Mouse (Mus musculus): ENCODE data around the gene Anks1b. TPM values are rescaled to one million over a fixed set of nuclear protein-coding genes. Genes with fewer than 3 reads are reported as not detected.

Anks1b gene
- total and polyA plus RNA-seq, 3 experiments = 0.11 TPM; not detected in 2

- ATAC-seq (ENCODE audit: extremely low read depth, insufficient number of reproducible peaks, low FRiP score, poor library complexity, severe bottlenecking) = no peak
- DNase-seq (ENCODE audit: low spot score) = no peak
- TF ChIP-seq GATA2 (IDR thresholded peaks at IDR 0.05; ENCODE audit: borderline replicate concordance, low read depth, low read length) (no peak), GATA1 (IDR thresholded peaks at IDR 0.05; ENCODE audit: borderline replicate concordance, low read length) (no peak), POLR2AphosphoS5 (IDR thresholded peaks at IDR 0.05; ENCODE audit: insufficient replicate concordance, low read depth, low read length) (no peak), TAL1 (conservative IDR thresholded peaks at IDR 0.05; ENCODE audit: low read depth, low read length) (no peak), CTCF (IDR thresholded peaks at IDR 0.05; ENCODE audit: low read depth, low read length) (no peak)
- H3K4me3 ChIP-seq (ENCODE audit: low read depth, low read length) = no peak overlapping the region
- no peaks in the 10 kb centered on the region for H3K36me3 ChIP-seq (replicated peaks)
- H3K27me3 ChIP-seq (ENCODE audit: insufficient read depth, low read length) = no peaks in the 10 kb centered on the region
- no peaks in the 10 kb centered on the region for H3K4me1 ChIP-seq (ENCODE audit: insufficient read depth, low read depth, low read length)
- H3K9me3 ChIP-seq (replicated peaks) = peaks cover 6% of the 10 kb centered on the region
Measured at GRCm38 (mm10) chr10:90531813-90532212, 658.5 kb downstream of the Anks1b start.

- H3K27me3 ChIP-seq (ENCODE audit: insufficient read depth, low read length) = no peaks in the 10 kb centered on the region
- no peak for TF ChIP-seq POLR2AphosphoS5 (IDR thresholded peaks at IDR 0.05; ENCODE audit: insufficient replicate concordance, low read depth, low read length)
- peaks cover 11% of the 10 kb centered on the region for H3K9me3 ChIP-seq (replicated peaks)
- DNase-seq (ENCODE audit: low spot score) = no peak
- H3K36me3 ChIP-seq (replicated peaks) = no peaks in the 10 kb centered on the region
- ATAC-seq (ENCODE audit: extremely low read depth, insufficient number of reproducible peaks, low FRiP score, poor library complexity, severe bottlenecking) = no peak
- H3K4me3 ChIP-seq (ENCODE audit: low read depth, low read length) = no peak overlapping the region
- H3K4me1 ChIP-seq (ENCODE audit: insufficient read depth, low read depth, low read length) = no peaks in the 10 kb centered on the region
Measured at GRCm38 (mm10) chr10:90535370-90535769, 662.1 kb downstream of the Anks1b start.

- DNase-seq (ENCODE audit: low spot score) = no peak
- no peak for TF ChIP-seq TAL1 (conservative IDR thresholded peaks at IDR 0.05; ENCODE audit: low read depth, low read length)
- TF ChIP-seq GATA1 (IDR thresholded peaks at IDR 0.05; ENCODE audit: borderline replicate concordance, low read length) = no peak
- TF ChIP-seq POLR2AphosphoS5 (IDR thresholded peaks at IDR 0.05; ENCODE audit: insufficient replicate concordance, low read depth, low read length) = no peak
- no peak for TF ChIP-seq GATA2 (IDR thresholded peaks at IDR 0.05; ENCODE audit: borderline replicate concordance, low read depth, low read length)
- no peak for TF ChIP-seq CTCF (IDR thresholded peaks at IDR 0.05; ENCODE audit: low read depth, low read length)
- ATAC-seq (ENCODE audit: extremely low read depth, insufficient number of reproducible peaks, low FRiP score, poor library complexity, severe bottlenecking) = no peak
Measured at GRCm38 (mm10) chr10:90546635-90547034, 673.3 kb downstream of the Anks1b start.

GRCm38 (mm10) chr10:90562906-90563305, 689.6 kb downstream of the Anks1b start:
- Histone ChIP-seq H3K4me3 (ENCODE audit: low read depth, low read length) (no peak overlapping the region), H3K27me3 (ENCODE audit: insufficient read depth, low read length) (no peaks in the 10 kb centered on the region), H3K9me3 (replicated peaks) (peaks cover 11% of the 10 kb centered on the region), H3K36me3 (replicated peaks) (no peaks in the 10 kb centered on the region), H3K4me1 (ENCODE audit: insufficient read depth, low read depth, low read length) (no peaks in the 10 kb centered on the region)
- no peak for ATAC-seq (ENCODE audit: extremely low read depth, insufficient number of reproducible peaks, low FRiP score, poor library complexity, severe bottlenecking)
- TF ChIP-seq CTCF (IDR thresholded peaks at IDR 0.05; ENCODE audit: low read depth, low read length) (no peak), TAL1 (conservative IDR thresholded peaks at IDR 0.05; ENCODE audit: low read depth, low read length) (no peak), GATA2 (IDR thresholded peaks at IDR 0.05; ENCODE audit: borderline replicate concordance, low read depth, low read length) (no peak), POLR2AphosphoS5 (IDR thresholded peaks at IDR 0.05; ENCODE audit: insufficient replicate concordance, low read depth, low read length) (no peak), GATA1 (IDR thresholded peaks at IDR 0.05; ENCODE audit: borderline replicate concordance, low read length) (no peak)
- no peak for DNase-seq (ENCODE audit: low spot score)

More at GRCm38 (mm10) chr10:90546635-90547034, 673.3 kb downstream of the Anks1b start:
- no peaks in the 10 kb centered on the region for H3K4me1 ChIP-seq (ENCODE audit: insufficient read depth, low read depth, low read length)
- H3K36me3 ChIP-seq (replicated peaks) = no peaks in the 10 kb centered on the region
- no peak overlapping the region for H3K4me3 ChIP-seq (ENCODE audit: low read depth, low read length)
- no peaks in the 10 kb centered on the region for H3K27me3 ChIP-seq (ENCODE audit: insufficient read depth, low read length)
- H3K9me3 ChIP-seq (replicated peaks) = peaks cover 6% of the 10 kb centered on the region; the same call in 1 of the 2 replicates

GRCm38 (mm10) chr10:90576191-90577098, 703.1 kb downstream of the Anks1b start:
- DNase-seq (ENCODE audit: low spot score) (no peak), ATAC-seq (ENCODE audit: extremely low read depth, insufficient number of reproducible peaks, low FRiP score, poor library complexity, severe bottlenecking) (no peak)
- no peak for TF ChIP-seq CTCF (IDR thresholded peaks at IDR 0.05; ENCODE audit: low read depth, low read length)
- no peak for TF ChIP-seq TAL1 (conservative IDR thresholded peaks at IDR 0.05; ENCODE audit: low read depth, low read length)
- no peak for TF ChIP-seq POLR2AphosphoS5 (IDR thresholded peaks at IDR 0.05; ENCODE audit: insufficient replicate concordance, low read depth, low read length)
- no peak for TF ChIP-seq GATA2 (IDR thresholded peaks at IDR 0.05; ENCODE audit: borderline replicate concordance, low read depth, low read length)
- TF ChIP-seq GATA1 (IDR thresholded peaks at IDR 0.05; ENCODE audit: borderline replicate concordance, low read length) = no peak
- H3K9me3 ChIP-seq (replicated peaks) = peaks cover 19% of the 10 kb centered on the region
- no peaks in the 10 kb centered on the region for H3K4me1 ChIP-seq (ENCODE audit: insufficient read depth, low read depth, low read length)
- no peaks in the 10 kb centered on the region for H3K36me3 ChIP-seq (replicated peaks)
- no peak overlapping the region for H3K4me3 ChIP-seq (ENCODE audit: low read depth, low read length)
- no peaks in the 10 kb centered on the region for H3K27me3 ChIP-seq (ENCODE audit: insufficient read depth, low read length)

GRCm38 (mm10) chr10:90577099-90577461, 703.8 kb downstream of the Anks1b start:
- ATAC-seq (ENCODE audit: extremely low read depth, insufficient number of reproducible peaks, low FRiP score, poor library complexity, severe bottlenecking) (no peak), DNase-seq (ENCODE audit: low spot score) (no peak)
- Histone ChIP-seq H3K9me3 (replicated peaks) (peaks cover 19% of the 10 kb centered on the region), H3K27me3 (ENCODE audit: insufficient read depth, low read length) (no peaks in the 10 kb centered on the region), H3K36me3 (replicated peaks) (no peaks in the 10 kb centered on the region), H3K4me1 (ENCODE audit: insufficient read depth, low read depth, low read length) (no peaks in the 10 kb centered on the region), H3K4me3 (ENCODE audit: low read depth, low read length) (no peak overlapping the region)
- no peak for TF ChIP-seq GATA2 (IDR thresholded peaks at IDR 0.05; ENCODE audit: borderline replicate concordance, low read depth, low read length)
- TF ChIP-seq GATA1 (IDR thresholded peaks at IDR 0.05; ENCODE audit: borderline replicate concordance, low read length) = no peak
- no peak for TF ChIP-seq CTCF (IDR thresholded peaks at IDR 0.05; ENCODE audit: low read depth, low read length)
- no peak for TF ChIP-seq POLR2AphosphoS5 (IDR thresholded peaks at IDR 0.05; ENCODE audit: insufficient replicate concordance, low read depth, low read length)
- TF ChIP-seq TAL1 (conservative IDR thresholded peaks at IDR 0.05; ENCODE audit: low read depth, low read length) = no peak

Measured in G1E (cell line).